Mouse (Mus musculus) right cerebral cortex, postnatal 4 days (tissue): ENCODE results near the gene Fyb2.
A peak's percentile ranks its signal among the peaks of the same experiment; 100 is the strongest.
"Not testable (repeated sequence)": the region's sequence is repeated elsewhere in the genome, so short reads cannot be mapped to it uniquely, and the experiment has no call there.

Experiments
- DNase-seq: peaks from one replicate; pipeline ENCODE4 v3.0.0-alpha.2; 2022

The Fyb2 gene

DNA sequence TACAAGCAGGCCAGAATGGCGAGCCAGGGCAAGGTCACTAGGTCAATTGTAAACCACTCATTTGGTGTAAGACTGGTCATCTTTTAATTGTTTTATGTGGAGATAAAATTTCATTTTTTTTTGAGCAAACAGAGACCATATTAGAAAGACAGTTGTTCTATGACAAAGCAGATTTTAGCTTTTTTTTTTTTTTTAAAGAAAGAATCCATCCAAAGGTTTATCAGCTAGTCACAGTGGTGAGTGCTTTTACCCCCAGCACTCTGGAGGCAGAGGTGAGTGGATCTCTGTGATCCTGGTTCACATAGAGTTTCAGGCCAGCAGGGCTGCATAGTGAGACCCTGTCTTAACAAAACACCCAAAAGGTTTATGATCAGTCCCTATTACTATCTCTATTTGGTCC lies 31.2 kb downstream of the Fyb2 start:
- no peak for DNase-seq

DNA sequence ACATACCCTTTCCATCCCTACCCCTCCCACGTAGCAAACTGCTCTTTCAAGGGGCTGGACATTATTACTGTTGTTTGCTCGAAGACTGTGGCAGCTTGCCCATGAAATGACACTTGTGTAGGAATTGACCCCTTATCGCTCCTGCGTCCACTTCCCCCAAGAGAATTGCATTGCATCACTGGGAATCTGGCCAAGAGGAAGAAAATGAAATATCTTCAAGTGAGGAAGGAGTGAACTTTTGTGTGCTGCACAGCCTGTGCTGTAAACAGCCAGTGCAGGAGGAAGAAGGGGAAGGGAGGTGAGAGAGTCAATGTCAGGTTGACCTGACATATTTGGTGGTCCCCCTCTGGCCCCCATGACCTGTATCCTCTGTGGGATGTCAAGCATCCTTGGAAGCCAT lies 35.6 kb downstream of the Fyb2 start:
- DNase-seq: no peak

DNA sequence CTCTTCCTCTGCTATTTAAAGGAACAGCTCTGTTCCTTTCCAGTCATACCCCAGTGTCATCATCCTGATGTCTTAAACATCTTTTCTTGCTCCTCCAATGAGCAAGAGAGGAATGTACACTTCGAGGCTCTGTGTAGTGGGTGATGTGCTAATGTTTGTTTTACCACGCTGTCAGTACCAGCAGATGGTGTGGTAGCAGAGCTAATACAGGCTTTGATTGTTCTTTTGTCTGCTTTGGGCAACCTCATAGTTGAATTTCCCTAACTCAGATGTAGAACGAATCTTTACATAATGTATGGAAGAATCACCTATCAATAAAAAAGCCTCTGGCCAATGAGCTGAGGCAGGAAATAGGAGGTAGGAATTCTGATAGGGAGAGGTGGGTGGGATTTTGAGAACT lies 36.0 kb downstream of the Fyb2 start:
- DNase-seq: no peak

DNA sequence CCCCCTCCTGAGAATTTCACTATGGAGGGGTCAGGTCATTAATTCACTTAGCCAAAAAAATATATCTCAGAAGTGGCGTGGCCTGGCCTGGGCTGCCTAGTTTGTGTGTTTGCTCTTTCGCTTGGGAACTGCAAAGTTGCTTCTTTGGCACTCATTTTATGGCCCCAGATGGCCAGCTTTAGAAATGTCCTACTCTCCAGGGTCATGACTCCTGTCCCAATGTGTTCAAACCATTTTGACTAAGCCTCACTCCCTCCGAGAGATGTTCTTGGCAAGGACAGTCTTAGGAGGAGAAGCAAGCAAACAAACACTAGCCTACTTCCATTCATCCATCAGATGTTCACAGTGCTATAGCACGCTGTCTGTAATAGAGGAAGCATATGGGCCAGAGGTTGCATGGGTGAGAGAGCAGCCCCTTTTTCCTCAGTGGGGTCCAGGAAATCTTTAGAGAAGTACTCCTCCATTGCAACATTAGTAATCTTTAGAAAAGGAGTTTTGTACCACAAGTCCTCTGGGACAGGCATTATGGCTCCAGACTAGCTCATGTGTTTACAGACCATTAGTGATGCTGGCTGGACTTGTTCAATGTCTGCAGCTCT lies 38.1 kb downstream of the Fyb2 start:
- no peak for DNase-seq

DNA sequence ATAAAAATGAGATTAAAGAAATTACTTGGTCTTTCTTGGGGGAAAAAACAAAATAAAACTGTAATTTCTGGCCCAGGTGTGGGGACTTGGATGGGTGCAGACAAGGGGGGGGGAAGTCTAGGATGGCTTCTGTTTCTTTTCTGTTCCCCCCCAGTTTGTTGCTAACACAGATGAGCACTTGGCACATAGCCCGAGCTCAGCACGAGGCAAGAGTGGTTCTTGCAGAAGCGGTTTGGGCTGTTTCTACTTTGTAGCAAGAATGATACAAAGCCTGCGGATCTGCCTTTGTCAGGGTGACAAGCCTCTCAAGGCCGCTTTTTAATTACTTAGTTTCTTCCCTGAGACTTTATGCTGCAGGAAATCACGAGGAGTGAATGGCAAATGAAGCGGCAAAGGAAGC lies 43.4 kb downstream of the Fyb2 start:
- DNase-seq: peak; percentile 32

DNA sequence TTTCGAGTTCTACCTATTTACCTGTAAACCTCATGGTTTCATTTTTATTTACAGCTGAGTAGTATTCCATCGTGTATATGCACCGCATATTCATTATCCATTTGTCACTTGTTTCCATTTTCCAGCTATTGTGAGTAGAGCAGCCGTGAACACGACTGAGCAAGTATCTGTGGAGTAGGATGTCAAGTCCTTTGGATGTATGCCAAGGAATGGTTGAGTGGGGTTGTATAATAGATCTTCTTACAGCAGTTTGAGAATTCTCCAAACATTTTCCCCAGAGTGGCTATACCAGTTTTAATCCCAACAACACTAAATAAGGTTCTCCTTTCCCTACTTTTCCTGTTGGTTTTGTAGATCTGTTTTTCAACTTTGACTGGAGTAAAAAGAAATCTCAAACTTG lies 48.2 kb downstream of the Fyb2 start:
- no peak for DNase-seq

DNA sequence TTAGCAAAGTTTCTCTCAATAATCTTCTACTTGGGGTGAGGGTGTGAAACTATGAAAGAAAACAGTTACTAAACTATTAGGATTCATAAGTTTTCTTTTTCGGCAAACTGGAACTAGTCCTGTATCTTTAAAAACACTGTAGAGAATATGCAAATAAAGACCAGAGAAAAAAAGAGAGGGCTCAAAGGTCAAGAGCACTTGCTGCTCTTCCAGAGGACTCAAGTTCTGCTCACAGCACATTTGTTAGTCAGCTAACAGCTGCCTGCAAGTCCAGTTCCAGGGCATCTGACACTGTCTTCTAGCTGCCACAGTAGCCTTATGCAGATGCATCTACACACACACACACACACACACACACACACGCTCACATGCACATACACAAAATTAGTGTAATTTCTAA lies 59.4 kb downstream of the Fyb2 start:
- no peak for DNase-seq

DNA sequence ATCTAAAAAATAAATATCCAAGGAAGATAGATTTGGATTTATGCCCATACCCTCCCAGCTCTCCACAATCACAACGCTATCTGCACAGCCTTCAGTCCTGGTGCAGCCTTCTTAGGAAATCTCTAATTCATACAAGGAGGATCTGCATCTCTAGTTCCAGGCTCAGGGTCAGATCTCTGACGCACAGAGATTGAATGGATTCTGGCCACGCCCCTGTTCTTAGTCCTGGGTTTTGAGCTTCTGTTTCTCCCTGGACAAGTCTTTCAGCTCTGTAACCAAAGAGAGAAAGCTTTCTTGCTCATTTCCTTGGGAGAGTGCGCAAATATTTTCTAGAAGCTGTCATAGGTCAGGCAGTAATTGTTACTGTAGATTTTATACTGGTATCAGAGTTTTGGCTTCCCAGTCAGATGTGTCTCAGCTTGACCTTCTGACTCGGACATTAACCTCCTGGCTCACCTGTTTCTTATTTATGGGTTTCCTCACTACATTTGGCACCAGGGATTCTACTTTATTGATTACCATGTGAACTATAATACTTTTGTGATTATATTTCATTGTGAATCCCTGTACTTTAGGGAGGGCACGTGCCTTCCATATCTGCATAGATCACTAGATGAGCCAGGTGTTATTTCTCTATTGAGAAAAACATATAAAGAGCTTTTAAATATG lies 62.0 kb downstream of the Fyb2 start:
- no peak for DNase-seq

DNA sequence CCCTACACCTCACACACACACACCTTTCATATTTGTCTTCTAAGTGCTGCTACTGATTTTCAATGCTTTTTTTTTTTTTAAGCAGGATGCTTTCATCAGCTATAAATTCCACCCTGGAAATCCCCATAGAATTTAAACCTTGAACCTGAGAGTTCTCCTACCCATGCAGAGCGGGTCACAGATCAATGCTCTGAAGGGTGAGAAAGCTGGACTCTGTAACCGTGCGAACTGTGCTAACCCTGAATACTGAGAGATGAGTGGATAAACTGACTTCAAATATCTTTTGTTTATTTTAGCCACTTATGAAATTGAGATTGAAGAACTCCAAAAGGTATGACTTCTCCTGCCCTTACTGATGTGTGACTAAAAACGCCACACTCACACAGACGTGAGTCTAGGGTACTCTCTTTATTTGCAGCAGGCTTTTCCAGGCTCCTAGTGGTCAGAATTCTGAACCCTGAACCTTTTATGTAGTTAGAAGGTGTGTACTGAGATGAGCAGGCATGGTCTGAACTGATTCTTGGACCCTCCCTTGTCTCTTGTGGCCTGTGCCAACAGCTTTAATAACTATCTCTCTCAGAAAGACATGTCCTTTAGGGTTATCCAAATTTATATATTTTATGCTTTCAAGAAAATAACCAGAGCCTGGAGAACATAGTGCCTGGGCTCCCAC lies 72.8 kb downstream of the Fyb2 start:
- no peak for DNase-seq

DNA sequence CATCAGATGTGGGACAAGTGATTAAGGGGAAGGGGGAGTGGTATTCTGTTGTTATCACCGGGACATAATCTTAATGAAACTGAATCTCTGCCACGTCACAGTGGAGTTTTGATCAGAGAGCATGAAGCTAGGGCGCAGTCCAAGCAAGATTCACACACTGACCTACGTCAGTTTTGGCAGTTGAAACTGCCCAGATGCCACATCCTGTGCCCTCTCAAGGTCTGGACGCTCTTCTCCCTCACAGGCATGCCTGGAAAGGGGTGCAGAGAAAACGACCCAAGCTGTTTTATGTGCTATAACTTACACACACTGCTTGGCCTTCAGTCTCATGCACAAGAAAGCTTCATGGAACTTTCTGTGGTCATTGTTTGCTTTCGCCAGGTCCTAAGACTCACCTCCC lies 74.4 kb downstream of the Fyb2 start:
- no peak for DNase-seq

DNA sequence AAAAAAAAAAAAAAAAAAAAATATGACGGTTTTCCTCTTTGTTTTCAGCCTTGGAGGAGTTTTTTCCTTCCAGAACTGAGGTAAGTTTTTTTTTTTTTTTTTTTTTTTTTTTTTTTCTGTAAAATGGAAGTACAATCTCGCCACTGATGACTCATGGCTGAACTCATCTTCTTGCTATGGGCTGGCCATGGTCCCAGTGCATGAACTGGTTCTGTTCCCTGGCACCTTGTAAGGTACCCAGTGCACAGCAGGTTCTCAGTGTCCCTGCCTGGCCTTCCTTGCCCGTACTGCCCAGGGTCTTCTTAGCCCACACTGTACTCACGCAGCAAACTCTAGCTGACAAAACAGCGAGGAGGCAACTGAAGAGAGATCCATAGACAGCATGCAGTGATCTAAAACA lies 74.8 kb downstream of the Fyb2 start:
- DNase-seq: no peak

DNA sequence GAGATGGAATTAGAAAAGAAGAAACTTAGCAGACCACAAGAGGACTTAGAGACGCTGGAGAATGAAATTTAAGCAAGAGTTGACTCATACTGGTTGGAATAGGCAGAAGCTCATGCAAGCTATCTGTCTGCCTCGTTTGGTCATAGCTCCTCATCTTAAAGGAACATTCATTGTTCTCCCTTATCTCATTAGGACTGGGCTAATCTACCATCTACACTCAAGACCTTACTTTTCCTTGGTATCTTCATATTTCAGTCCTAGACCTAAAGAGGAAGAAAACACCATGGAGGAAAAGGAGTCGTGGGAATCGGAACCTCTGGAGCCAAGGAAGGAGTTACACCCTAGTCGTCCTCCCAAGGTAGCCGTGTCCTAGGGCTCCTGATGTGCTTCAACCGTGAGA lies 75.5 kb downstream of the Fyb2 start:
- no peak for DNase-seq

DNA sequence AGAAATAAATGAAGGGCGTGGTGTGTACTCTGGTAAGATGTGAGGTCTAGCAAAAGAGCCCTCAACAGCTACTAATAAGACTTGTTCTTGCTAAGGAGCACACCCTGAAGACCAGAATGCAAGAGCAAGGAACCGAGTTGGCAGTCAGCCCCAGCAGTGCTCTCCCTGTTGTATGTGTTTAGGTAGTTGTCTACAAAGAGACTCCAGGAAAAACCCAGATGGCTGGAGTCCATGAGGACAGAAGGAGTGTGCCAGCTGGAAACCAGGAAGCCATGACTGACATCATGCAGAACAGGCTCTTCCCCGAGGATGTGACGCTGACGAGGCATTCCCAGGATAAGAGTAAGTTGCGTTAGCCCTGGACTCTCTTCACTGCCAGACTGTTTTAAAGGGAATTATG lies 76.8 kb downstream of the Fyb2 start:
- peak; percentile 27 for DNase-seq

DNA sequence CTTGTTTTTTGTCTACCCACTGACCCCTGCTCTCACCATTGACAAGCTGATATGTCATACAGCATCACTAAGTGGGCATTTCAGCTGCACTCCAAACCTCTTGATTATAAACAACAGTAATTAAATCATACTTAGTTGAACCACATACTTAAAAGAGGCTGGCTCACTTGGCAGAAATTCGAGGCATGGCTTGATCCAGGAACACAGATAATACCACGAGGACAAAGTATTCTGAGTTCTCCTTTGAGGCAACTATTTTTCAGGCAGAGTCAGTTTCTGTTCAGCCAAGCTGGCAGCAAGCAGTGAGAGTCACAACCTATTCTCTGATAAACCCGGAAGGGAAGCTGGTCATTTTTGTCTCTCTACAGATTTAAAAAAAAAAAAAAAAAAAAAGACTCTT lies 77.4 kb downstream of the Fyb2 start:
- no peak for DNase-seq

DNA sequence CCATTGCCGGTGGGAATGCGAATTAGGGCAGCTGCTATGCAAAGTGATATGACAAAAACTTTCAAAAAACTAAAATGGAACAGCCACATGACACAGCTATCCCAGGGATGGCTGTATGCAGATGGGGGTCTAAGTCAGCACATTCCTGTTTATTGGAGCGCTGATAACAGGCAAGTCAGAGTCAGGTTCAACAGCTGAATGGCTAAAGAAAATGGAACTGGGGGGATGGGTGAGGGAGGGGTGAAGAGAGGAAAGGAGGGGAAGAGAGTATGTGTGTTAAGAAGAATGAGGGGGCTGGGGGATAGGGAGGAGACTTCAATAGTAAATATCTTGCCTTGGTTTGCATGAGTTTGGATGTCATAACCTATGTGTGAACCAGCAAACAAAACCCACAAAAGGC lies 79.0 kb downstream of the Fyb2 start:
- no peak for DNase-seq

DNA sequence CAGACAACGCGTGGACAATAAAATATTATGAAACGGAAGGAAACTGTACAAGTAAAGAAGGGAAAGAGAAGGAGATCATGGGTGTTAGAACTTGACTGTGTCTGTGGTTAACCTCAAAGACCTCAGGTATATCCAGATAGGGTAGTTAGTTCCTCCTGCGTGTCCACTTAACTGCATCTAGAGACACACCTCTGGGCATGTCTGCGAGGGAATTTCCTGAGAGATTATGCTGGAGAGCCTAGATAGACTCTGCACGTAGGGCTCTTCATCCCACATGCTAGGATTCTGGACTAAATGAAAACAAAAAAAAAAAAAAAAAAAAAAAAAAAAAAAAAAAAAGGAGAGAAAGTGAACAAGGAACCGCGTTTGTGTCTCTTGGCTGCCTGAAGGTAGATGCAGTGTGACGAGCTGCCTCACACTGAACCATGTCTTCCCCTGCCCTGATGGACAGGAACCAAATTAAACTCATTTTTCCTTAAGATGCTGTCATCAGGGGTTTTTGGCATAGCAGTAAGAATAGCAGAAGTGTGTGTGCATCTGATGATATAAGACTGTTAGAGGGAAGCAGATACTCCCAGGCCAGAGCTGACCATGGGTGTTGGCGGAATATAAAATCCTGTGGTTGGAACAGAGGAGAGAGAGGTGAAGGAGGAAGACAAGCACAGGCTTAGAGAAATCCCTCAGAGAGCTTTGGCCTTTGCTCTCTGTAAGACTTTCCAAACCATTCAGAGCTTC lies 80.1 kb downstream of the Fyb2 start:
- no peak for DNase-seq

DNA sequence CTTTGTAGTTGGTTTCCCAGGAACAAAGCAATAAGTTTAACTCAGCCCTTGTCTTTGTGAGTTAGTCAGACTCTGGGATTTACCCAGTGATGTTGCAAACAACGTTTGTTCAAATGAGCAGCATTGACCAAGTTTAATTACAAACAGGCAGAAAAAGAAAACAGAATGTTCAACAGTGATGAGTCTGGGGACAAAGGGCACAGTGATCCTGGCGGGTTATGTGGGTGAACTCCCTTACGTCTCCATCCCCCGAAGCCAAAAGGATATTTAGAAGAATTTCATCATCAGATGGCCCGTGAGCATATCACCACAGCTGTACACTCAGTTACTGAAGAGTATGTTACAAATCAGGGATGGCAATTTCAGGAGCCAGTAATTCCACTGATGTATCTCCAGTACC lies 86.4 kb downstream of the Fyb2 start:
- DNase-seq: no peak

DNA sequence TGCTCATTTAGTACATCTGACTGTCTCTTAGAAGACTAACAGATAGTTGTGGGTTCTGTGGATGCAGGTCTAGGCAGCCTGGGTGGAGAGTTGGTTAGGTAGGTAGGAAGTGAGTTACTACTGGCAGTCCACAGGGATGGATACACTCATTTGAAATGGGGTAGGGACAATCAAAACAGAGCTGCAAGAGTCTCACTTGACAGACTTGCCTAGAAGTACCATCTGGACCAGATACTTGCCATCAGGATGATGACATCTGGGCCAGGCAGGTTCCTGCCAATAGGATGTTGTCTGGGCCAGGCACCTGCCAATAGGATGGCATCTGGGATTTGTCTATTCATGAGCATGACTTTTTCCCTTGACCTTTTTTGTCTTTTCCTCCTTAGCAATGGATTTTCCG lies 88.5 kb downstream of the Fyb2 start:
- DNase-seq: no peak

DNA sequence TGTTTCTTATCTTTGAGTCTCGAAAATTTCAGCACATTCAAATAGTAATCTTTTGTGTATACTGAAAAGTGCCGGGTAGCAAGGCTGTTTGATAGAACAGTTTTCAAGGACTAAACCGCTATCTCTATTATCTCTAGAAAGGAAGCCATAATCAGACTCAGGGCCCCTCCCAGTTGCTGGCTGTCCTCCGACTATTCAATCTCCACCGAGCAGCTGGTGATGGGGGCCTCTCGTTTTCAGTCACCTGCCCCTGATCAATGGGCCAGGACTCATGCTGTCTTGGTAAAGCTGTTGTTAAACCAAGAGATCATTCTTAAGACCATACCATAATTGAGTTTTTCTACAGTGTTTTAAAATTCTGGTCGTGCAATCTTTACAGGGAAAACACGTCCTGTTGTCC lies 90.9 kb downstream of the Fyb2 start:
- DNase-seq: no peak

DNA sequence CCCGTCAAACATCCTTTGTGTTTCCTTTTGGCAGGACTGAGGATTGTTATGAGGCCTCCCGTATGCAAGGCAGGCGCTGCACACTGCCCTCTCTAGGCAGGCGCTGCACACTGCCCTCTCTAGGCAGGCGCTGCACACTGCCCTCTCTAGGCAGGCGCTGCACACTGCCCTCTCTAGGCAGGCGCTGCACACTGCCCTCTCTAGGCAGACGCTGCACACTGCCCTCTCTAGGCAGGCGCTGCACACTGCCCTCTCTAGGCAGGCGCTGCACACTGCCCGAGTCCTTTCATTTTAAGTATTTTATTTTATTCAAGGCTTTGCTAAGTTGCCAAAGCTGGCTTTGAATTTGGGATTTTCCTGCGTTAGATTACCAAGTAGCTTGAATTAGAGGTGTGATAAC lies 91.4 kb downstream of the Fyb2 start:
- not testable (repeated sequence) for DNase-seq

DNA sequence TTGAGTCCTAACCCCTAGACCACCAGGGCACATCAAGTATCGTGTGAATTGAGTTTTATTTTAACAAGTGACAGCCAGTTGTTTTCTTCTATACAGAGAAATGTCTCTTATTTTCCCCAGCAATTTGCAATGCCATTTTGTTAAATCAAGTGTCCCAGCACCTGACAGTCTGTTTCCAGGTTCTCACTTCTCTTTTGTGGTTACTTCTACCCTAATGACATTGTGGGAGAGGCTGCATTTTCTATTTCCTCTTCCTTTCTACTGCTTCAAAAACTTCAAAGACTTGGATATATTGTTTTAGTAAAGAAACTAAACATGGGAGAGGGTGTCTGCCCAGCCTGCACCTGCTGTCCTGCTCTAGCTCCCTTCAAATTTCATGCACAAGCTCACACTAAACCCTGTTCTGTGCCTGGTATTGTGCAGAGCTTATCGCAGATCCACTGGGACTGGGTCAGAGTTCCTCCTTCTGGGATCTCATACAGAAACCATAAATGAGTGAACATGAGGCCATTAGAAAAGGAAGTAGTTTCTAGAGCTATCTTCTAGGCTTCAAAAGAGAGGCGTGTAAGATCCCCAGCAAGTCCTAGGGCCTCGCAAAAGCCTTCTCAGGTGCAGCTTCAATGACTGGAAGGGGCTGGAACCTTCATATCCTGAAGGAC lies 94.2 kb downstream of the Fyb2 start:
- DNase-seq: no peak

DNA sequence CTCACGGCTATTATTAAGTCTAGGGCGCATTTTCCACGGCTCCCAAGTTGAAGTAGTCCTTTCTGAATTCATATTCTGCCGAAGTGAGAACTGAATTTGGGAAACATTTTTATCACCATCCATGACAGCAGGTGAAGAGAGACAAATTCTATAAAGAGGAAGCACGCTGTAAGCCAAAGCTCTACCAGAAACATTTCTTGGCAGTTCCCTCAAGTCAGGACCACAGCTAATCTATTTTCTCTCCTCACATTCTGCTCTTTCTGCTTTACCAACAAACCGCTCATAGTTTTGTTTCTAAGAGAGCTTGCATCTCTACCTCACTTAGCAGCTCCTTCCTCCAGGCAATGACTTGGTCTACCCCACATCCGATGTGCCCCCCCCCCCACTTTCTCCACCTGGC lies 100.5 kb downstream of the Fyb2 start:
- no peak for DNase-seq

DNA sequence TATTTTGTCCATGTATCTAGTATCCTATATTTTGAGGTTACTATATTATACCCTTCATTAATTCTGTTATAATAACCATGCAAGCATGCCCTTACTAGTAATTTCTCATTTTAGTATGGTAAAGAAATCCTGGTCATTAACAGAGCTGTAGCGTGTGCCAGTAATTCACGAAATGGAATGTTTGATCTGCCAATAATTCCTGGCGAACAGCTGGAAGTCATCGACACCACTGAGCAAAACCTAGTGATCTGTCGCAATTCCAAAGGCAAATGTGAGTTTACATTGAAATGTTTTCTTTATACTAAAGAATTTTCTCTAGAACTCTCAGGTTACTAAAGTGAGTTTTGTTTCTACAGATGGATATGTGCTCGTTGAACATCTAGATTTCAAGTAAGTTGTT lies 102.2 kb downstream of the Fyb2 start:
- DNase-seq: no peak
